Mouse (Mus musculus): Measurements from ENCODE around the gene Tmem94. TPM values are rescaled to one million over a fixed set of nuclear protein-coding genes. Genes with fewer than 3 reads are reported as not detected.

Gene Tmem94
- polyA plus RNA-seq, 1 experiment, result 29.2 TPM

- Histone ChIP-seq H3K27ac (ENCODE audit: insufficient read depth, low read length) (no peak overlapping the region), H3K4me3 (ENCODE audit: low read depth, low read length) (no peak overlapping the region), H3K9ac (ENCODE audit: low read depth, poor library complexity, severe bottlenecking) (no peak overlapping the region), H3K9me3 (replicated peaks; ENCODE audit: control insufficient read depth, insufficient read depth, low read length, poor library complexity, severe bottlenecking) (no peaks in the 10 kb centered on the region), H3K36me3 (ENCODE audit: control insufficient read depth, insufficient read depth, low read length, poor library complexity, severe bottlenecking) (peaks cover 10% of the 10 kb centered on the region; the same call in 1 of the 2 replicates), H3K4me1 (ENCODE audit: control insufficient read depth, insufficient read depth, low read length) (no peaks in the 10 kb centered on the region), H3K27me3 (ENCODE audit: control insufficient read depth, insufficient read depth, low read length, poor library complexity, severe bottlenecking) (no peaks in the 10 kb centered on the region)
- TF ChIP-seq EP300 (IDR thresholded peaks at IDR 0.05; ENCODE audit: insufficient read depth, low read depth, low read length) (no peak), CTCF (IDR thresholded peaks at IDR 0.05; ENCODE audit: low read depth, low read length) (no peak), POLR2A (IDR thresholded peaks at IDR 0.05; ENCODE audit: insufficient read depth, low read length) (no peak)
Measured at GRCm38 (mm10) chr11:115819915-115820623, 54.8 kb downstream of the Tmem94 start.

GRCm38 (mm10) chr11:115821001-115821400 lies 55.8 kb downstream of the Tmem94 start:
- Histone ChIP-seq H3K27ac (ENCODE audit: insufficient read depth, low read length) (no peak overlapping the region), H3K36me3 (ENCODE audit: control insufficient read depth, insufficient read depth, low read length, poor library complexity, severe bottlenecking) (peaks cover 10% of the 10 kb centered on the region; the same call in 1 of the 2 replicates), H3K9me3 (replicated peaks; ENCODE audit: control insufficient read depth, insufficient read depth, low read length, poor library complexity, severe bottlenecking) (no peaks in the 10 kb centered on the region), H3K4me1 (ENCODE audit: control insufficient read depth, insufficient read depth, low read length) (no peaks in the 10 kb centered on the region), H3K4me3 (ENCODE audit: low read depth, low read length) (no peak overlapping the region), H3K9ac (ENCODE audit: low read depth, poor library complexity, severe bottlenecking) (no peak overlapping the region), H3K27me3 (ENCODE audit: control insufficient read depth, insufficient read depth, low read length, poor library complexity, severe bottlenecking) (no peaks in the 10 kb centered on the region)
- TF ChIP-seq POLR2A (IDR thresholded peaks at IDR 0.05; ENCODE audit: insufficient read depth, low read length) (no peak), CTCF (IDR thresholded peaks at IDR 0.05; ENCODE audit: low read depth, low read length) (no peak), EP300 (IDR thresholded peaks at IDR 0.05; ENCODE audit: insufficient read depth, low read depth, low read length) (no peak)

- no peaks in the 10 kb centered on the region for H3K27me3 ChIP-seq (ENCODE audit: control insufficient read depth, insufficient read depth, low read length, poor library complexity, severe bottlenecking)
- H3K9ac ChIP-seq (ENCODE audit: low read depth, poor library complexity, severe bottlenecking), result peak within 1 kb of the TSS; percentile 85
- H3K9me3 ChIP-seq (replicated peaks; ENCODE audit: control insufficient read depth, insufficient read depth, low read length, poor library complexity, severe bottlenecking), result no peaks in the 10 kb centered on the region
- no peak within 1 kb of the TSS for H3K27ac ChIP-seq (ENCODE audit: insufficient read depth, low read length)
- peak within 1 kb of the TSS; percentile 90 for H3K4me3 ChIP-seq (ENCODE audit: low read depth, low read length)
- TF ChIP-seq POLR2A (IDR thresholded peaks at IDR 0.05; ENCODE audit: insufficient read depth, low read length), result peak; percentile 55
- TF ChIP-seq EP300 (IDR thresholded peaks at IDR 0.05; ENCODE audit: insufficient read depth, low read depth, low read length), result no peak
- no peak for TF ChIP-seq CTCF (IDR thresholded peaks at IDR 0.05; ENCODE audit: low read depth, low read length)
- peaks cover 8% of the 10 kb centered on the region; the same call in 1 of the 2 replicates for H3K36me3 ChIP-seq (ENCODE audit: control insufficient read depth, insufficient read depth, low read length, poor library complexity, severe bottlenecking)
- H3K4me1 ChIP-seq (ENCODE audit: control insufficient read depth, insufficient read depth, low read length), result peaks cover 3% of the 10 kb centered on the region
Measured at GRCm38 (mm10) chr11:115823774-115824740, 58.8 kb downstream of the Tmem94 start, which contains the start of gene Llgl2. Gene Llgl2, plus strand, starts transcription at chr11:115824049.

- Histone ChIP-seq H3K27ac (ENCODE audit: insufficient read depth, low read length) (no peak overlapping the region), H3K9ac (ENCODE audit: low read depth, poor library complexity, severe bottlenecking) (peak overlapping the region; percentile 85), H3K4me3 (ENCODE audit: low read depth, low read length) (peak overlapping the region; percentile 90), H3K4me1 (ENCODE audit: control insufficient read depth, insufficient read depth, low read length) (peaks cover 6% of the 10 kb centered on the region), H3K36me3 (ENCODE audit: control insufficient read depth, insufficient read depth, low read length, poor library complexity, severe bottlenecking) (peaks cover 8% of the 10 kb centered on the region; the same call in 1 of the 2 replicates), H3K27me3 (ENCODE audit: control insufficient read depth, insufficient read depth, low read length, poor library complexity, severe bottlenecking) (no peaks in the 10 kb centered on the region), H3K9me3 (replicated peaks; ENCODE audit: control insufficient read depth, insufficient read depth, low read length, poor library complexity, severe bottlenecking) (no peaks in the 10 kb centered on the region)
- TF ChIP-seq POLR2A (IDR thresholded peaks at IDR 0.05; ENCODE audit: insufficient read depth, low read length), result no peak
- TF ChIP-seq EP300 (IDR thresholded peaks at IDR 0.05; ENCODE audit: insufficient read depth, low read depth, low read length), result no peak
- no peak for TF ChIP-seq CTCF (IDR thresholded peaks at IDR 0.05; ENCODE audit: low read depth, low read length)
Measured at GRCm38 (mm10) chr11:115824813-115825212, 59.6 kb downstream of the Tmem94 start.

GRCm38 (mm10) chr11:115826487-115826886 lies 61.3 kb downstream of the Tmem94 start:
- H3K9ac ChIP-seq (ENCODE audit: low read depth, poor library complexity, severe bottlenecking), result no peak overlapping the region
- peaks cover 9% of the 10 kb centered on the region for H3K4me1 ChIP-seq (ENCODE audit: control insufficient read depth, insufficient read depth, low read length)
- H3K27ac ChIP-seq (ENCODE audit: insufficient read depth, low read length), result peak overlapping the region; percentile 15; the same call in 1 of the 2 replicates
- no peak overlapping the region for H3K4me3 ChIP-seq (ENCODE audit: low read depth, low read length)
- TF ChIP-seq EP300 (IDR thresholded peaks at IDR 0.05; ENCODE audit: insufficient read depth, low read depth, low read length) (no peak), CTCF (IDR thresholded peaks at IDR 0.05; ENCODE audit: low read depth, low read length) (no peak), POLR2A (IDR thresholded peaks at IDR 0.05; ENCODE audit: insufficient read depth, low read length) (no peak)
- no peaks in the 10 kb centered on the region for H3K36me3 ChIP-seq (ENCODE audit: control insufficient read depth, insufficient read depth, low read length, poor library complexity, severe bottlenecking)
- no peaks in the 10 kb centered on the region for H3K27me3 ChIP-seq (ENCODE audit: control insufficient read depth, insufficient read depth, low read length, poor library complexity, severe bottlenecking)
- no peaks in the 10 kb centered on the region for H3K9me3 ChIP-seq (replicated peaks; ENCODE audit: control insufficient read depth, insufficient read depth, low read length, poor library complexity, severe bottlenecking)

All from ES-Bruce4 (cell line).